Mouse (Mus musculus) forebrain, embryonic 11.5 days (tissue): ENCODE measurements around the gene Cracr2b. TPM values are rescaled to one million over a fixed set of nuclear protein-coding genes. Genes with fewer than 3 reads are reported as not detected.

Experiments
- ATAC-seq: fragments of 200-750 bp; cut with Nextera tagmentation; replicated peaks from 2 replicates; pipeline ENCODE4 v1.8.0; 2017; ENCODE audit warnings: moderate TSS enrichment; ENCODE audit not compliant: low FRiP score
- DNase-seq: peaks from one replicate; pipeline ENCODE4 v3.0.0-alpha.2; 2017; ENCODE audit warnings: low spot score
- H3K27ac ChIP-seq: fragments of 300-500 bp; sonication (generic); 2 replicates; pipeline ENCODE4 v1.5.1; 2014; ENCODE audit warnings: low read depth, low read length
- H3K27me3 ChIP-seq: fragments of 300-500 bp; sonication (generic); 2 replicates; pipeline ENCODE4 v1.6.1; 2014; ENCODE audit warnings: mild to moderate bottlenecking, low read length, mixed read lengths; ENCODE audit not compliant: control insufficient read depth, insufficient read depth
- H3K36me3 ChIP-seq: fragments of 300-500 bp; sonication (generic); 2 replicates; pipeline ENCODE4 v1.6.1; 2014; ENCODE audit warnings: mild to moderate bottlenecking, low read length, moderate library complexity, mixed read lengths; ENCODE audit not compliant: control insufficient read depth, insufficient read depth
- H3K4me1 ChIP-seq: fragments of 300-500 bp; sonication (generic); replicated peaks from 2 replicates; pipeline ENCODE4 v1.6.1; 2014; ENCODE audit warnings: low read length, mixed read lengths; ENCODE audit not compliant: control insufficient read depth, insufficient read depth
- H3K4me2 ChIP-seq: fragments of 300-500 bp; sonication (generic); 2 replicates; pipeline ENCODE4 v1.6.1; 2014; ENCODE audit warnings: low read depth, mild to moderate bottlenecking, low read length, moderate library complexity, mixed read lengths; ENCODE audit not compliant: severe bottlenecking
- H3K4me3 ChIP-seq: fragments of 300-500 bp; sonication (generic); 2 replicates; pipeline ENCODE4 v1.5.1; 2014; ENCODE audit warnings: low read depth, low read length
- H3K9ac ChIP-seq: fragments of 300-500 bp; sonication (generic); 2 replicates; pipeline ENCODE4 v1.6.1; 2014; ENCODE audit warnings: low read length
- H3K9me3 ChIP-seq: fragments of 300-500 bp; sonication (generic); 2 replicates; pipeline ENCODE4 v1.6.1; 2016; ENCODE audit warnings: low read length, mixed read lengths; ENCODE audit not compliant: control insufficient read depth
- WGBS: fragments of 180-500 bp; shearing (Covaris S2); extraction: QIAGEN DNeasy Blood & Tissue Kit; methylation state at CpG from one replicate; pipeline ENCODE4 v1.1.7; 2014; 5-methylcytosine and 5-hydroxymethylcytosine counted together
- polyA plus RNA-seq: library from polyadenylated mRNA; unstranded; fragments of >200 nt; fragmentation: Nextera tagmentation; extraction: Ambion mirVana; gene quantifications from 2 replicates; pipeline ENCODE4 v1.2.1, GENCODE M21; 2014

Cracr2b gene
- polyA plus RNA-seq, 1 experiment from 2014 or later = 5.9 TPM

DNA sequence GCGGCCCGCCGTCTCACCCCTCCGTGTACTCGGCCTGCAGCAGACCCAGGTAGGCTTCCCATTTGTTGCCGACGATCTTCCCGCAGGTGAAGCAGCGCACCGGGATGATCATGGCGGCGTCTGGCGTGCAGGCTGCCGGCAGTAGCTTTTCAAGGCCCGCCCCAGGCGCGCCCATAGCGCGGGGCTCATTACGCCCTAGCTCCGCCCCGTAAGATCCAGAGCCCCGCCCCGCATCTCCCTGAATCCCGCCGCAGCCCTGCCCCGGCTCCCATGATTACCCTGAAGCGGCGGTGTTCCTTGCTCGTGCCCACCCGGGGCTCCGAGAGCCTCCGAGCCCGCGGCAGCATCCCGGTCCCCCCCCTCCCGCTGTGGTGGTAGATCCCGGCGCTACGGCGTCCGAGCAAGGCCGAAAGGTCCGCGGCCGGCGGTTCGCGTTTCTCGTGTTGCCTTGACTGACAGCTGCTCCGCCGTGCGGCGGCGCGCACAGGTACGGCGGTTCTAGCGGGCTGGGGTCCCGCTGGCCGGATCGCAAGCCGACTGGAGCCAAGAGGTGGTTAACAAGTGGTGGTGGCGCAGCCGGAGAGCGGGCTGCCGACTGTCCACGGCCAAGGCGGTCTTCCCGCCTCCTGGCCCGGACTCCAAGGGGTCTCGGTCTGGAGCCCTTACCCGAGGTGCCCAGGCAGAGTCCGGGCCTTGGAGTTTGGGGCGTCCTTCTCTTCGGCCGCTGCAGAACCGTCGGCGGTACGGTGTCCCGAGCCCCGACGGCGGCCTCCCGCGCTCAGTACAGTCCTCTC, 14.3 kb downstream of the Cracr2b start, which contains the start of the genes Polr2l and Tspan4:
Polr2l (minus strand) TSS at position 122 of the 794 bp plus-strand sequence.
Tspan4 (plus strand) TSS at position 230 of the 794 bp plus-strand sequence.
- H3K9ac ChIP-seq = peak within 1 kb of the TSS; percentile 91
- H3K27me3 ChIP-seq = peaks cover 12% of the 10 kb centered on the region
- DNase-seq (peak; percentile 91), ATAC-seq (peak; percentile 85)
- under 1% methylated on average over 84 of the region's 87 CpGs for WGBS
- H3K36me3 ChIP-seq = peaks cover 3% of the 10 kb centered on the region
- peak within 1 kb of the TSS; percentile 78 for H3K4me3 ChIP-seq
- H3K4me1 ChIP-seq = peaks cover 16% of the 10 kb centered on the region
- H3K4me2 ChIP-seq = peak within 1 kb of the TSS; percentile 94
- H3K27ac ChIP-seq = peak within 1 kb of the TSS; percentile 62; the same call in 1 of the 2 replicates
- H3K9me3 ChIP-seq = no peaks in the 10 kb centered on the region

DNA sequence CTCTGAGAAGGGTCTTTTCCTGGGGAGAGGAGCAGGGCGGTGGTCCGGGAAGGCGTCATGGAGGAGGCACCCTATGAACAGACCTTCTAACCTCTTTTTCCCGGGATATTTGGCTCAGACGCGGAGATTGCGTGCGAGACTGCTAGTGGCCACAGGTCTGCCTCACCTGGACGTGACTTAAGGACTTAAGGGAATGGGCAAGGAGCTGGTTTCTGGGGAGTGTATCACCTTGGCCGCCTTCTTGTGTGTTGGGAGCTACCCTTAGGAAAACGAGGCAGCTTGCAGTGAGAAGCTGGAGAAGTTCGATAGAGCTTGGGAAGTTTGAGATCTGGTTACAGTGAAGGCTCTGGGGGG, 14.9 kb downstream of the Cracr2b start:
- DNase-seq = no peak
- Histone ChIP-seq H3K27me3 (peaks cover 12% of the 10 kb centered on the region), H3K9ac (peak overlapping the region; percentile 91), H3K9me3 (no peaks in the 10 kb centered on the region), H3K4me3 (peak overlapping the region; percentile 78), H3K36me3 (peaks cover 3% of the 10 kb centered on the region), H3K4me2 (peak overlapping the region; percentile 94), H3K4me1 (peaks cover 16% of the 10 kb centered on the region), H3K27ac (no peak overlapping the region)
- WGBS = 1% methylated on average over 12 of the region's 12 CpGs
- no peak for ATAC-seq

DNA sequence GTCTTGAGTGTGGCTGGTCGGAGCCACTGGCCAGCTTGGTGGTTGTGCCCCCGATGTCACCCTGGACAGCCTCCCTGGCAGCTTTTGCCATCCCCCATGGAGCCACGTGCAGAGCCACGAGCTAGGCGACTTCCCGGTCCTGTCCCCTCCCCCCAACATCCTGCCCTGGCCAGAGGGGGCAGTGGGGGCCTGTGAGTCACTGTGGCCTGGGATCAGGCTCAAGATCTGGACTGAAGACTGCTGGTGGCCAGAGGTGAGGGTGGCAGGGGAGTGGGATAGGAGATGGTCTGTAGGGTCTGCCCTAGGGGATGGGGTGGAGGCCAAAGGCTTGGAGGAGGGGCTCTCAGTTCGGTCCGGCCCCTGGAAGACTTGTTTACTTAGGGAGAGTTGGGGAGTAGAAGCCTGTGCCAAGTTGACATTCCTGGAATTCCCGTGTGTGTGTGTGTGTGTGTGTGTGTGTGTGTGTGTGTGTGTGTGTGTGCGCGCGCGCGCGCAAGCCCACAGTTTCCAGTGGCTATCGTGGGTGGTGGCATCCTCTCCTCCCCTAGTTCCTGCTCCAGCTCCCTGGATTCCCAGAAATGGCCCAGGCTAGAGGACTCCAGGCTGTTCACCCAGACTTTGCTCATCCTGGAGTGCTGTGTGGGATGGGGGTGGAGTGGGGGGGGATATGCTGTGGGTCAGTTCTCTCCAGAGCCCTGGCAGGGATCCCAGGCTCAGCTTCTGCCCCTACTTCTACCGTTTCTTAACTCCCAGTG, 15.5 kb downstream of the Cracr2b start:
- 4% methylated on average over 16 of the region's 17 CpGs for WGBS
- Histone ChIP-seq H3K27me3 (peaks cover 12% of the 10 kb centered on the region), H3K4me3 (peak overlapping the region; percentile 78), H3K4me2 (peak overlapping the region; percentile 94), H3K4me1 (peaks cover 16% of the 10 kb centered on the region), H3K36me3 (peaks cover 3% of the 10 kb centered on the region), H3K27ac (no peak overlapping the region), H3K9ac (no peak overlapping the region; the same call in 1 of the 2 replicates), H3K9me3 (no peaks in the 10 kb centered on the region)
- DNase-seq = peak; percentile 74
- 0 out of 2 replicates have a peak, but pooled peaks have one; percentile 6 for ATAC-seq

DNA sequence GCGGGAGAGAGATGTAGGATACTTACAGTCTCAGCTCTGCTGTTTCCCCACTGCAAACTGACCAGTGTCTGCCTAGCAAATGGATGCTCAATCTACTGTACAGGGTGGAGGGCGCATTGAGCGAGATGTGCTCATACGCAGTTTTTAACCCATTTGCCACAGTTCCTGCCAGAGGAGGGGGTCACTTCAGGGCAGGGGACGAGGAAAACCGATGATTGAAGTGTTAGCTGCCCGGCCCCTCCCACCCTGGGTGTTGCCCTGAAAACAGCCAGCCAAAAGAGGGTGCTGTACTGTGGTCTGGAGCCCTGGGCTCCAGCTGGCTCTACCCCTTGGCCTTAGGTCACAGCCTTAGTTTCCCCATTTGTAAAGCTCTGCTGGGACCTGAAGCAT, 16.1 kb downstream of the Cracr2b start:
- no peaks in the 10 kb centered on the region for H3K9me3 ChIP-seq
- 22% methylated on average over 7 of the region's 7 CpGs for WGBS
- H3K27me3 ChIP-seq = peaks cover 12% of the 10 kb centered on the region
- H3K9ac ChIP-seq = no peak overlapping the region; the same call in 1 of the 2 replicates
- H3K27ac ChIP-seq = no peak overlapping the region
- no peak overlapping the region for H3K4me2 ChIP-seq
- peaks cover 16% of the 10 kb centered on the region for H3K4me1 ChIP-seq
- no peak for DNase-seq
- H3K4me3 ChIP-seq = no peak overlapping the region
- ATAC-seq = no peak
- H3K36me3 ChIP-seq = peaks cover 3% of the 10 kb centered on the region

DNA sequence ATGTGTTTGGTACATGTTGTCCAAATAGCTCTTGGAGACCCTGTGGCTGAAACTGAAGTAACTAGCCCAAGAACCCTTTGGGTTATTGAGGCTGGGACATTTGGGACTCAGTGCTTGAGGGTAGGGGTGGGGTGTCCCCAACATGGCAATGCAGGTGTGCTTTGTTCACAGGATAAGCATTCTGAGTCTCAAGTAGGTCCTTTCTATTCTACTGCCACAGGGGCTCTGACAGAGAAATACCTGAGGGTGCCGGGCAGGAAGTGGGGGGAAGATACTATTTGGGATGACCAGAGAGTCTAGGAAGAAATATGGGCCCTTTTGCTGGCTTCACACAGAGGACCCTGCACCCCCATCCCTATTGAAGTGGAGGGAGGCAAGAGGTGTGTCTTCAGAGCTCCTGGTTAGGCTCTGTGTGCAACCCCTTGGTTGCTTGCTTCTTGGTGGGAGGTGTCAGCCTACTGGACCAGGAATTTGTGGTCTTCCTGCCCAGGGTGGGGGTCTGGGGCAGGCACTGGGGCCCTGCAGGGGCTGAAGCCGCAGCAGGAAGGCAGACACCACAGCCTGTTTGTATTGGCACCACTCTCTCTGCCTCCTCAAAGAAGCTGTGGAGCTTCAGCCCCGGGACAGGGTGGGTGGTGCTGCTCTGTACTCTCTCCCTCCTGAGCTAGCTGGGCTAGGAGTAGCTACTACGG, 16.8 kb downstream of the Cracr2b start:
- no peak overlapping the region for H3K27ac ChIP-seq

DNA sequence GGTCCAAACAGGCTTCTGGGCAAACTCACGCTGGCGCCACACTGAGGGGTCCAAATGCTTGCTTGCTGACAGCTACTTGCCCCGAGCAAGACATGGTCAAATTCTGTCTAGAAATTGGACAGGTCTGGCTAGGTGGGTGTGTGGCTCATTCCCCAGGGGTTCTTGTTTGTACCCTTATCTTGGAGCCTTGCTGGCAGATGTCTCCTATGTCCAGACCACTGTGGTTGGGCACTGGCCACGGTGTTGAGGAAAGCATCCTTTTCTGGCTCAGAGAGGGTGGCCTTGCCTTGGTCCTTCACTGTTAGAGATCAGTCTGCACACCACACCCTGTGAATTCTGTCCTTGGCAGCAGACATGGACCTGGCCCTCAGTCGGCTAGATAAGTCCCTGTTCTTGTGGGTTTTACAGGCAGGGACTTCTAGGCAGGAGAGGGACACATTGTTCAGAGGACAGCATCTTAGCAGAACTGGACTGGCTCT, 17.4 kb downstream of the Cracr2b start:
- peaks cover 22% of the 10 kb centered on the region for H3K4me1 ChIP-seq
- H3K27me3 ChIP-seq = peaks cover 16% of the 10 kb centered on the region

More for the DNA sequence above, 16.8 kb downstream of the Cracr2b start:
- Histone ChIP-seq H3K4me3 (no peak overlapping the region), H3K4me1 (peaks cover 22% of the 10 kb centered on the region), H3K4me2 (no peak overlapping the region), H3K9ac (no peak overlapping the region), H3K36me3 (no peaks in the 10 kb centered on the region; the same call in 1 of the 2 replicates), H3K27me3 (peaks cover 15% of the 10 kb centered on the region), H3K9me3 (no peaks in the 10 kb centered on the region)
- 74% methylated on average over 4 of the region's 4 CpGs for WGBS
- DNase-seq (no peak), ATAC-seq (no peak)

DNA sequence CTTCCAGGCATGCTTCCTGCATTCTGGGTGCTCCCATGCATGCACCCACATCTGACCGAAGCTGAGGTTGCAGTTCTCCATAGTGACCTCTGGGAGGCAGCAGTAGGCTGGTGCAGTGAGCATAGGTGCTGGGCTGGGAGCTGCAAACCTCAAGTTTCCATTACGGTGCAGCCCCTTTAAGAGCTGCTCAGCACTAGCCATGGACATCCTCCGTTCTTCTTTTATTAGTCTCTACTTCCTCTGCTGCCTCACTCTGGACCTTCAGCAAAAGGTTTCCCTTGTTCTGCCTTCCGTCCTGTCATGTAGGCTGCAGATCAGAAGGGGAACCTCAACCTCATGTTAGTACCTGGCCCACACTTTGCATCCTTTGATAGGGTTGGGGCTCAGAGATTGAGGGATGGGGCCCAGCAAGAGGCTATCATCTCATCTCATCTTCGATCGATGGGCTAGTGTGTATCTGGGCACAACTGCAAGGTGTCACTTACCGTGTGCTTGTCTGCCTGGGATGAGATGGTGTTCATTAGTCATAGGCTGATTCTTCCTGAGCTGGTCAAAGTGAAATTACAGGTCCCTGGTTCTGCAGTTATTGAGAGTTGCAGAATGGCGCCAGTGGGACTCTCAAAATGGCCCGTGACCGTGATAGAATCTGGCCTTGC, 20.1 kb downstream of the Cracr2b start:
- peaks cover 10% of the 10 kb centered on the region; the same call in 1 of the 2 replicates for H3K4me1 ChIP-seq
- 9% methylated on average over 10 of the region's 10 CpGs for WGBS
- no peak overlapping the region for H3K27ac ChIP-seq

More for the DNA sequence above, 17.4 kb downstream of the Cracr2b start:
- ATAC-seq (no peak), DNase-seq (no peak)
- WGBS = 85% methylated on average over 5 of the region's 5 CpGs
- H3K36me3 ChIP-seq = no peaks in the 10 kb centered on the region
- H3K9me3 ChIP-seq = no peaks in the 10 kb centered on the region
- no peak overlapping the region for H3K9ac ChIP-seq
- no peak overlapping the region for H3K4me2 ChIP-seq
- no peak overlapping the region for H3K4me3 ChIP-seq
- no peak overlapping the region for H3K27ac ChIP-seq

More for the DNA sequence above, 20.1 kb downstream of the Cracr2b start:
- H3K9ac ChIP-seq = no peak overlapping the region
- no peaks in the 10 kb centered on the region for H3K9me3 ChIP-seq
- H3K36me3 ChIP-seq = no peaks in the 10 kb centered on the region
- H3K4me2 ChIP-seq = peak overlapping the region; percentile 95
- ATAC-seq (peak; percentile 54), DNase-seq (peak; percentile 78)
- H3K4me3 ChIP-seq = peak overlapping the region; percentile 61
- peaks cover 10% of the 10 kb centered on the region for H3K27me3 ChIP-seq
